Mouse (Mus musculus) limb, embryonic 14.5 days (tissue): ENCODE measurements around the gene Lmln. TPM values are rescaled to one million over a fixed set of nuclear protein-coding genes. Genes with fewer than 3 reads are reported as not detected.

Experiments
- ATAC-seq: fragments of 200-750 bp; cut with Nextera tagmentation; 2 replicates; pipeline ENCODE4 v1.8.0; 2017; ENCODE audit warnings: low read depth, moderate number of reproducible peaks, moderate TSS enrichment; ENCODE audit not compliant: low FRiP score
- DNase-seq: peaks from one replicate; pipeline ENCODE4 v3.0.0-alpha.2; 2015; ENCODE audit warnings: low spot score
- H3K27ac ChIP-seq: fragments of 300-500 bp; sonication (generic); replicated peaks from 2 replicates; pipeline ENCODE4 v1.5.1; 2014; ENCODE audit warnings: low read depth, mild to moderate bottlenecking, low read length, moderate library complexity, mixed read lengths
- H3K27me3 ChIP-seq: fragments of 300-500 bp; sonication (generic); 2 replicates; pipeline ENCODE4 v1.6.1; 2014; ENCODE audit warnings: low read length, mixed read lengths; ENCODE audit not compliant: control insufficient read depth, insufficient read depth
- H3K36me3 ChIP-seq: fragments of 300-500 bp; sonication (generic); 2 replicates; pipeline ENCODE4 v1.6.1; 2014; ENCODE audit warnings: mild to moderate bottlenecking, low read length, moderate library complexity, mixed read lengths; ENCODE audit not compliant: control insufficient read depth, insufficient read depth
- H3K4me1 ChIP-seq: fragments of 300-500 bp; sonication (generic); 2 replicates; pipeline ENCODE4 v1.6.1; 2014; ENCODE audit warnings: antibody characterized with exemption, low read length, mixed read lengths; ENCODE audit not compliant: control insufficient read depth, insufficient read depth
- H3K4me2 ChIP-seq: fragments of 300-500 bp; sonication (generic); replicated peaks from 2 replicates; pipeline ENCODE4 v1.6.1; 2014; ENCODE audit warnings: low read depth, mild to moderate bottlenecking, low read length, moderate library complexity; ENCODE audit not compliant: severe bottlenecking
- H3K4me3 ChIP-seq: fragments of 300-500 bp; sonication (generic); replicated peaks from 2 replicates; pipeline ENCODE4 v1.5.1; 2014; ENCODE audit warnings: low read length
- H3K9ac ChIP-seq: fragments of 300-500 bp; sonication (generic); 2 replicates; pipeline ENCODE4 v1.6.1; 2014; ENCODE audit warnings: mild to moderate bottlenecking, low read depth, low read length, moderate library complexity; ENCODE audit not compliant: severe bottlenecking
- H3K9me3 ChIP-seq: fragments of 300-500 bp; sonication (generic); 2 replicates; pipeline ENCODE4 v1.6.1; 2016; ENCODE audit warnings: low read length; ENCODE audit not compliant: control insufficient read depth
- POLR2A ChIP-seq: fragments of 200-500 bp; IDR thresholded peaks from 2 replicates; pipeline ENCODE4 v1.8.0; 2012; ENCODE audit warnings: inconsistent platforms, mild to moderate bottlenecking, moderate library complexity, borderline replicate concordance; ENCODE audit not compliant: insufficient read depth, insufficient read length; ENCODE audit errors: extremely low read depth
- WGBS: fragments of 180-500 bp; shearing (Covaris S2); extraction: QIAGEN DNeasy Blood & Tissue Kit; methylation state at CpG from one replicate; pipeline ENCODE4 v1.1.7; 2014; 5-methylcytosine and 5-hydroxymethylcytosine counted together
- polyA plus RNA-seq, 2 experiments: library from polyadenylated mRNA; depleted of rRNA in 1 of 2; stranded (reverse) in 1 of 2; unstranded in 1 of 2; fragments of >200 nt; fragmentation: Nextera tagmentation in 1 of 2; extraction: Ambion mirVana in 1 of 2; gene quantifications; 2 replicates each; pipeline versions ENCODE4 v1.2.1 to v1.2.3; 2012 to 2014

Lmln gene
- polyA plus RNA-seq, 2 experiments: 1.9 to 3.6 TPM

DNA sequence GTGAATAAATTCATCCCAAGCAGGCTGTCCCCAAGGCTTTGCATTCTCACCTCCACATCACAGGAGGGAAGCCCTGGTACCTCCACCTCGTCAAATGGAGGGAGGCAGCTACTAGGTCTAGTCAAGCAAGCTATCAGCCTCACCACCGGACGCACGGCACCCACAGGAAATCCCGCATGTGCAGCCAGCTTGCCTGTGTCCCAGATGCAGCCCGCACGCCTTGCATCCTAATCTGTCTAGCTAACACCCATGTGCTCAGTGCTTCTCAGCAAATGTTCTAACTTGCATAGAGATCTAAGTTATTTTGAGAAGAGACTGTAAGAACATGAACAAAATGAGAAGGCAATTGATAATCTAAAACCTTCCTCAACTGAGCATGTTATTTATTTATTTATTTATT, 36.0 kb upstream of the Lmln start:
- ATAC-seq (no peak), DNase-seq (no peak)
- no peaks in the 10 kb centered on the region for H3K4me1 ChIP-seq
- H3K36me3 ChIP-seq: no peaks in the 10 kb centered on the region
- no peak for TF ChIP-seq POLR2A
- no peaks in the 10 kb centered on the region for H3K27me3 ChIP-seq
- 78% methylated on average over 7 of the region's 7 CpGs for WGBS
- no peak overlapping the region for H3K9ac ChIP-seq
- no peak overlapping the region for H3K4me3 ChIP-seq
- H3K27ac ChIP-seq: no peak overlapping the region
- H3K4me2 ChIP-seq: no peak overlapping the region
- no peaks in the 10 kb centered on the region for H3K9me3 ChIP-seq

DNA sequence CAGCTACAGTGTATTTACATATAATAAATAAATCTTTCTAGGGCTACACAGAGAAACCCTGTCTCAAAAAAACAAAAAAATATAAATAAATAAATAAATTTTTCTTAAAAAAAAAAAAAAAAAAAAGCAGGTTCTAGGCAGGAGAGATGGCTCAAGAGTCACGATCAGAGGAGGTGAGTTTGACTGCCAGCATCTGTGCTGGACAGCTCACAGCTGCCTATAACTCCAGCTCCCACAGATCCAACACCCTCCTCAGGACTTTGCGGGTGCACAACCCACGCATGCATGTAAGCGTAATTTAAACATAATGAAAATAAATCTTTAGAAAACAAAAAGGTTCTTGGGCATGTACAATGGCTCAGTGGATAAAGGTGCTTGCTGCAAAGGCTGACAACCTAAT, 26.3 kb upstream of the Lmln start:
- no peaks in the 10 kb centered on the region for H3K4me1 ChIP-seq
- WGBS: 52% methylated on average over 4 of the region's 4 CpGs
- H3K27me3 ChIP-seq: no peaks in the 10 kb centered on the region
- no peak for TF ChIP-seq POLR2A
- no peaks in the 10 kb centered on the region for H3K9me3 ChIP-seq
- DNase-seq: no peak
- no peak overlapping the region for H3K9ac ChIP-seq
- no peak overlapping the region for H3K27ac ChIP-seq
- H3K4me3 ChIP-seq: no peak overlapping the region
- H3K4me2 ChIP-seq: no peak overlapping the region
- H3K36me3 ChIP-seq: no peaks in the 10 kb centered on the region
- no peak for ATAC-seq

DNA sequence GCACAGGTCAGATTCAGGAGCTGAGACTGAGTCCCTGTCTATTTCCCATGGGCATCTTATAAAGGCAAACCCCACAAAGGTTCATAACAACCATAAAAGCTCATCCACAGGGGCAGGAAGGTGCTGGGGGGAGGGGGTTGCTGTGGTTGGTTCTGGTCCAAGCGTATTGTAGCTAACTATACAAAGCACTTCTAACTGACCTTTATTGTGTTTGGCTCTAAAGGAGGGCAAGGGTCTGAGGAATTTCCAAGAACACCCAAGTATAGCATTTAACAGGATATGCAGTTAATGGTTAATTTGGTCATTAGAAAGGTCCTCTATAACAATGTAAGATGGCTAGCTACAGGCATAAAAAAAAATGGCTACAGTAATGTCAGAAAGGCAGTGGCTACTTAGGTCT, 19.6 kb upstream of the Lmln start:
- DNase-seq: no peak
- no peak overlapping the region for H3K9ac ChIP-seq
- no peaks in the 10 kb centered on the region for H3K4me1 ChIP-seq
- no peaks in the 10 kb centered on the region for H3K36me3 ChIP-seq
- H3K9me3 ChIP-seq: no peaks in the 10 kb centered on the region
- no peak overlapping the region for H3K4me2 ChIP-seq
- TF ChIP-seq POLR2A: no peak
- no peaks in the 10 kb centered on the region for H3K27me3 ChIP-seq
- H3K27ac ChIP-seq: no peak overlapping the region
- 89% methylated on average over 1 of the region's 1 CpGs for WGBS
- no peak for ATAC-seq
- no peak overlapping the region for H3K4me3 ChIP-seq

DNA sequence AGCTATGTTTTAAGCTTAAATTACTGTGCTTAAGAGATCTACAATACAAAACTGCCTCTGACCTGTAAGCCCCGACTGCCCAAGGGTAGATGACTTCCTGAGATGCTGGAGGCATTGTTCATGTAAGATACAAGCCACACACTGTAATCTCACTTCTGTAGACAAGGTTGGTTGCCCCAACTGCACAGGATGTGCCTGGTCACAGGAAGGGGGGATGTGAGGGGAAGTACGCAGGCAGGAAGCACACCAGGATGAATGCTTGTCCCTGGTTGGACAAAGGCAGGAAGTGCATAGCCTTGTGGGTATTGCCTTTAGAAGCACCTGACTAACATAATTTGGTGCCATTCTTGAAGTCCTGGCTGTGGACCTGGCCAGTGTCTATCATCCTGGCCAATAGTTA, 19.1 kb upstream of the Lmln start:
- TF ChIP-seq POLR2A: no peak
- H3K9me3 ChIP-seq: no peaks in the 10 kb centered on the region
- H3K4me3 ChIP-seq: no peak overlapping the region
- no peaks in the 10 kb centered on the region for H3K27me3 ChIP-seq
- no peak for DNase-seq
- 81% methylated on average over 2 of the region's 2 CpGs for WGBS
- no peak overlapping the region for H3K27ac ChIP-seq
- ATAC-seq: no peak
- H3K9ac ChIP-seq: no peak overlapping the region
- no peaks in the 10 kb centered on the region for H3K36me3 ChIP-seq
- H3K4me1 ChIP-seq: no peaks in the 10 kb centered on the region
- no peak overlapping the region for H3K4me2 ChIP-seq

DNA sequence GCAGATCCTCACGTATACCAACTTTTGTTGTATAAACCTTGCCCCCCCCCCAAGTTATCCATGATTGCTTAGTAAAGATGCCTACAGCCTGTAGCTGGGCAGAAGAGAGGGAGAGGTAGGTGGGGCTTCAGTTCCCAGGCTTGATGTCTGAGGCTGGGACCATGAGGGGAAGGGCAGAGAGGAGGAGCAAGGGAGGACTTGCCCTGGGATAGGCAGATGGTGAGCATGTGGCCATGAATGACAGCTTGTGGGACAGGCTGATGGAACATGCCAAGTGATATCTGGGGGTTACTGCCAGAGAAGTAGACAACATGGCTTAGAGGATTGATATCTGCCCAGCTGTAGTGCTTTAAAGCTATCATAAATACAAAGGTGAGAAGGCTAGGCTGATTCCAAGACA, 14.3 kb upstream of the Lmln start:
- WGBS: 97% methylated on average over 1 of the region's 1 CpGs
- H3K4me3 ChIP-seq: no peak overlapping the region

DNA sequence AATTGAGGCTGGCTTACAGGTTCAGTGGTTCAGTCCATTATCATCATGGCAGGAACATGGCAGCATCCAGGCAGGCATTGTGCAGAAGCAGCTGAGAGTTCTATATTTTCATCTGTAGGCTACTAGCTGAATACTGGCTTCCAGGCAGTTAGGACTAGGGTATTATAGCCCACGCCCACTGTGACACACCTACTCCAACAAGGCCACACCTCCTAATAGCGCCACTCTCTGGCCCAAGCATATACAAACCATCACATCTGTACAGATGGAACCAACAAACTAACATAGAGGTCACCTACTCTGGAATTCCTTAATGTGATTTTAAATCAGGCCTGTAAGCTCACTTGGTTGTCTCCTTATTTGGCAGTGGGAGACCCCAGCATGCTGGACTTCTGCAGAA, 13.6 kb upstream of the Lmln start:
- H3K4me2 ChIP-seq: no peak overlapping the region
- no peak for TF ChIP-seq POLR2A
- no peaks in the 10 kb centered on the region for H3K4me1 ChIP-seq
- H3K4me3 ChIP-seq: no peak overlapping the region
- no peak overlapping the region for H3K27ac ChIP-seq
- H3K36me3 ChIP-seq: no peaks in the 10 kb centered on the region
- H3K9ac ChIP-seq: no peak overlapping the region
- ATAC-seq (no peak), DNase-seq (no peak)
- WGBS: 57% methylated on average over 2 of the region's 2 CpGs
- no peaks in the 10 kb centered on the region for H3K9me3 ChIP-seq
- no peaks in the 10 kb centered on the region for H3K27me3 ChIP-seq

More for the DNA sequence above, 14.3 kb upstream of the Lmln start:
- ATAC-seq (no peak), DNase-seq (no peak)
- Histone ChIP-seq H3K4me1 (no peaks in the 10 kb centered on the region), H3K36me3 (no peaks in the 10 kb centered on the region), H3K27me3 (no peaks in the 10 kb centered on the region), H3K9ac (no peak overlapping the region), H3K4me2 (no peak overlapping the region), H3K27ac (no peak overlapping the region), H3K9me3 (no peaks in the 10 kb centered on the region)
- TF ChIP-seq POLR2A: no peak
